Mouse (Mus musculus) spleen, postnatal 36 days (tissue): ENCODE data around the gene Fnip2.

Experiments
- DNase-seq, 2 experiments: peaks; one replicate each; pipeline ENCODE4 v3.0.0; 2022; ENCODE audit warnings: low spot score in 2 of 2, mixed read lengths in 1 of 2

Fnip2 gene

DNA sequence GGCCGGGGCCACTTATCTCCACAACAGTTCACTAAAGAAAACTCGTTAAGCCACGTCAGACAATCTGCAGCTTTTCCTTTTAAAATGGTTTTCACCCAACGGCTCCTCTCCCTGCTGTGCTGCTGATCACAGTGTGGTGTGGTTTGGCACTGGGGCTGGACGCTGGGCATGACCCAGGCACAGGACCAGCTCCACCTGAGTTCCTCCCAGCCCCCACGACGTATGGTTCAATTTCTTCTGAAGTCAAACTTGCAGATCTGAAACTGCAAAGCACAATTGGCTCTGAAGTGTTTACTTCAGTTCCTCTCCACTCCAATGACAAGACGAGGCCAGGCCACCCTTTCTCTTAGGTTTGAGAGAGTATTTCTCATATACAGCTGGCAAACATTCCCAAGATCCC, 39.1 kb downstream of the Fnip2 start:
- no peak for DNase-seq

- no peak for DNase-seq
Observed at GRCm38 (mm10) chr3:79527921-79528320, 39.7 kb downstream of the Fnip2 start.

- no peak for DNase-seq
Observed at GRCm38 (mm10) chr3:79527521-79527920, 40.1 kb downstream of the Fnip2 start.

DNA sequence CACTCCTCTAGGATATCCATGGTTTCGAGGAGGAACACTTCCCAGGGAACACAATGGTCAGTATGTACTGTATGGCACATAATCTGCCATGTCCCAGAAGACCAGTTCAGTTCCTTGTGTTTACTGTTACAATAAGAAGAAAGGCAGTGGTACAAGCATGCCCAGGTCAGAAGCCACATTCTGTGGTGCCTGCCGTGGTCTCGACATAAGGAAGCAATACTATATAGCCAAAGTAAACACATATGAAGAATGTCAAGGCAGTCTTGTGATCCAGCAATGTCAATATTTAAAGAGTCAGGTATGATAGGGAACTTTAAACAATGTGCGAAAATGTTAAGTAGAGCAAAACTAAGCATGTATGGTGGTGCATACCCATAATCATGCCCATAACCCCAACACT, 44.2 kb downstream of the Fnip2 start:
- no peak for DNase-seq

GRCm38 (mm10) chr3:79519862-79520261, 47.7 kb downstream of the Fnip2 start:
- DNase-seq: no peak

DNA sequence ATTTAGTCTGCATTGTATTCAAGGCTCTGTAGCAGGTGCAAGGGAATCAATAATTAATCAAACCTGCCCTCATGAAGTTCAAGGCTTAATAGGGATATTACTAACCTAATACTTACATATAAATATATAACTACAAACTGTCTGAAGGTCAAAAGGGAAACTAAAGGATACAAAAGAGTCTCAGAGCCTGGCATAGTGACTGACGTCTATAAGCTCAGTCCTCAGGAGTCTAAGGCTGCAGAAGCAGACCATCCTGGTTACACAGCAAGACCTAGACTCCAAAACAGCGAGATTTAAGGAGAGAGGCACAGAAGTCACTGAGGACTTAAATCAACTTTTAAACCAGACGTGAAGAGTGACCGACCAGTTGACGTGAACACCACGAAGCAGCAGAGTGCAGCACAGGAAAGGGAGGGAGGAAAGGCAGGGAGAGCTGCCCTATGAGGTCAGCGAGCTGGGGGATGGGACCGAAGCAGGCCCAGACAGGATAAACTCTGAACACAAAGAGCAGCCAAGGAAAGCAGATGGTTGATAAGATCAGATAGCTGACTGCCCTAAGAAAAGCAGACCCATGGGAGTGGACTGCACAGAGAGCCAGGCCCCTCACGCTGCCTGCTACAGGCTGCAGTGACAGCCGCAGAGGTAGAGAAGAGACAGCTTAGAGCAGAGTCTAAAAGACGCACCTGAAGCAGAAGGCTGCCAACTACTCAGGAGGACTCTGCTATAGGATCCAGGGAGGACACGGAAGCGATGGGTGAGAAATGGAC, 48.7 kb downstream of the Fnip2 start:
- no peak for DNase-seq

- no peak for DNase-seq
Observed at GRCm38 (mm10) chr3:79517884-79518591, 49.6 kb downstream of the Fnip2 start.

GRCm38 (mm10) chr3:79516958-79517357, 50.6 kb downstream of the Fnip2 start:
- DNase-seq: no peak

DNA sequence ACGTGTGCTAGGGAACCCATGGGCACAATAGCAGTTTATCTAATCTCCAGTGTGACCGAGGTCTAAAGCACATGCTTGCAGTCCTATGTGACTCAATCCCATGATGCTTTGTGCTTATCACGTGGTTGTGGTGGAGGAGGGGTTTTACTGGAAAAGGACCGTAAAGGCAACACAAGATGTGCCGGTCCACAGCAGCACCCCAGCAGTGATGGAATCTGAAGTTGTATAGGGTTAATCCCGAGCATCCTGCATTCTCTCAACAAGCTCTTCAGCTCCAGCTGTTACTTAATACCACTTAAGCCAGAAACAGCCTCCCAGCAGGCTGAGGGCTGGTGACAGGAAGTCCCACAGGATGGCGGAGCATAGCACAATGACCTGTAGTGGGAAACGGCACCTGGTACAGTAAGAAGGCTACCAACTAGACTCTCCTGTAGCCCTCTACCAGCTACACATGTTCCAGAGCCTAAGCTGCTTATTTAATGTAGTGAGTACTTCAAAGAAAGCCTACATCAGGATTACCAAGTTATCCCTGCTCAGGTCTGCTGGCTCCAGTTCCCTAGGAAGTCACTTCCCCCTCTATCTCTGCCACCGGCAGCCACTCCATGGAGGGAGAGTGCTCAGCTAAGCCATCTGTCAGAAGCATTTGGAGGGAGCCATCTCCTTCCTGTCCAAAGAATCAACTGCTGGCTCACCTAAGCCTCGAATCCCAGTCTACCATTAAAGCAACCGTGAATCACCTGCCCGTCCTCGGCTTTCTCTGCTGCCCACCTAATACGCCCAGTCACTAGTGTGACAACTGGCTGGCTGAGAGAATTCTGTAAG, 51.3 kb downstream of the Fnip2 start:
- no peak for DNase-seq

- DNase-seq: no peak
Observed at GRCm38 (mm10) chr3:79514304-79514703, 53.3 kb downstream of the Fnip2 start.

GRCm38 (mm10) chr3:79501166-79501728, 66.3 kb downstream of the Fnip2 start:
- DNase-seq: no peak

- DNase-seq: no peak
Observed at GRCm38 (mm10) chr3:79500279-79500678, 67.3 kb downstream of the Fnip2 start.

GRCm38 (mm10) chr3:79496668-79497067, 70.9 kb downstream of the Fnip2 start:
- no peak for DNase-seq

GRCm38 (mm10) chr3:79495151-79495550, 72.4 kb downstream of the Fnip2 start:
- no peak for DNase-seq

- no peak for DNase-seq
Observed at GRCm38 (mm10) chr3:79494028-79494427, 73.6 kb downstream of the Fnip2 start.

DNA sequence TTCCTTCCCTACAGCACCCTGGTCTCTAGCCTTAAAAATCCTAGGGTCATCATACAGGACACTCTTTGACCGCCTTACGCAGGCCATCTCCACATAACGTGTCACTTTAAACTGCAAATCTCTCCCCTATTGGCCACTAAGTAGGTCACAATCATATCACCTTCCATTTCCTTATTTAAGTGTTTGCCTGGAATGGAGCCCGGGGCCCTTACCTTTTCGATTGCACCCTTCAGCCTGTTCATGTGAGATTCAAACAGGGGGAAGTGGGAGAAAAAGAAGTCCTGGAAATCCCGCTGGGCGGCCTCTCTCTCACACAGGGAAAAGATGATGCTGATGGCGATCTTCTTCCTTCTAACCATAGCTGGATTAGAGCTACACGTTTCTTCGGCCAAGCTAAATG, 74.5 kb downstream of the Fnip2 start:
- DNase-seq: no peak

- DNase-seq: no peak
Observed at GRCm38 (mm10) chr3:79491614-79492013, 76.0 kb downstream of the Fnip2 start.

DNA sequence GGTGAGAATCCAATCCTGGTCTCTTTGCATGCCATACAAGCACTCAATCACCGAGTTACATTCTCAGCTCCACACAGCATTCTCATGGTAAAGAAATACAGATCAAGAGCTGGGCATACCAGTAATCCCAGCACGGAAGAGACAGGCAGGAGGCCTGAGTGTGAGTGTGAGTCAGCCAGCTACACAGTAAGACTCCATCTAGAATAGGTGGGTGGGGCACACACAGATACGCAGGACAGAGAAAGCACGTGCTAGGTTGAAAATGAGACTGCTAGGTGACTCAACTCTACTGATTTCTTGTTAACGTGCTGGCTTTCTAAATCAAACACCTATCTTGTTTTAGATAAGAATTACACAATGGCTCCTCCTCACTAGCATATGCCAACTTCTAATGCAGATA, 77.5 kb downstream of the Fnip2 start:
- DNase-seq: no peak

GRCm38 (mm10) chr3:79488025-79488424, 79.6 kb downstream of the Fnip2 start:
- no peak for DNase-seq

GRCm38 (mm10) chr3:79484286-79485063, 83.1 kb downstream of the Fnip2 start:
- no peak for DNase-seq

- no peak for DNase-seq
Observed at GRCm38 (mm10) chr3:79478880-79479279, 88.7 kb downstream of the Fnip2 start.
